Mouse (Mus musculus): ENCODE data around the gene R3hdm1. TPM values are rescaled to one million over a fixed set of nuclear protein-coding genes. Genes with fewer than 3 reads are reported as not detected.
"Not testable (repeated sequence)": the region's sequence is repeated elsewhere in the genome, so short reads cannot be mapped to it uniquely, and the experiment has no call there.

Gene R3hdm1
- polyA plus RNA-seq, 1 experiment from 2014 or later = 22.6 TPM

DNA sequence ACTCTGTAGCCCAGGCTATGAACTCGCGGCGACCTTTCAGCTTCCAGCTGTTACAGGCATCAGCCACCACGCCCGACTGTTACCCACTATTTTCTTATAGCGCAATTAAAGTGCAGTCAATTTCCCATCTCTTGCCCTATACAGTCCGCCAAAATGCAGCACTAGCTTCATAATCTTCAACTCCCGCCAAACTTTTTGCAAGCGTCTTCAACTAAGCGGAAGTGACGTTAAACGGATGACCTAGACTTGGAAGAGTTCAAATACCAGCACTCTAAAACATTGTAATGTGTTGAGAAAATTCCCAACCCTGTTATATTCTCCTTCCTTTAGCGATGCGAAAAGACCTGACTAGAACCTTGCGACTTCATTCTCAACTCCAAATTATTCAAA lies 855 bp upstream of the R3hdm1 start:
- WGBS (ENCODE audit: insufficient replicate concordance) = under 1% methylated on average over 15 of the region's 15 CpGs
- peak overlapping the region; percentile 77 for H3K4me2 ChIP-seq (ENCODE audit: low read depth, low read length)
- no peaks in the 10 kb centered on the region for H3K9me3 ChIP-seq (ENCODE audit: low read length)
- H3K4me1 ChIP-seq (ENCODE audit: insufficient read depth) = peaks cover 9% of the 10 kb centered on the region
- peak overlapping the region; percentile 83 for H3K27ac ChIP-seq (ENCODE audit: low read depth)
- H3K36me3 ChIP-seq (replicated peaks; ENCODE audit: insufficient read depth, low read length) = no peaks in the 10 kb centered on the region
- DNase-seq (peak; percentile 53), ATAC-seq (peak; percentile 16)
- H3K27me3 ChIP-seq (ENCODE audit: insufficient read depth, low read length) = no peaks in the 10 kb centered on the region
- H3K9ac ChIP-seq (replicated peaks) = peak overlapping the region; percentile 60
- TF ChIP-seq CTCF (IDR thresholded peaks at IDR 0.05; ENCODE audit: low read depth) = no peak
- TF ChIP-seq EP300 (IDR thresholded peaks at IDR 0.05; ENCODE audit: low read depth) = peak; percentile 59; the same call in 1 of the 2 replicates
- peak overlapping the region; percentile 69 for H3K4me3 ChIP-seq (ENCODE audit: low read depth, low read length)

DNA sequence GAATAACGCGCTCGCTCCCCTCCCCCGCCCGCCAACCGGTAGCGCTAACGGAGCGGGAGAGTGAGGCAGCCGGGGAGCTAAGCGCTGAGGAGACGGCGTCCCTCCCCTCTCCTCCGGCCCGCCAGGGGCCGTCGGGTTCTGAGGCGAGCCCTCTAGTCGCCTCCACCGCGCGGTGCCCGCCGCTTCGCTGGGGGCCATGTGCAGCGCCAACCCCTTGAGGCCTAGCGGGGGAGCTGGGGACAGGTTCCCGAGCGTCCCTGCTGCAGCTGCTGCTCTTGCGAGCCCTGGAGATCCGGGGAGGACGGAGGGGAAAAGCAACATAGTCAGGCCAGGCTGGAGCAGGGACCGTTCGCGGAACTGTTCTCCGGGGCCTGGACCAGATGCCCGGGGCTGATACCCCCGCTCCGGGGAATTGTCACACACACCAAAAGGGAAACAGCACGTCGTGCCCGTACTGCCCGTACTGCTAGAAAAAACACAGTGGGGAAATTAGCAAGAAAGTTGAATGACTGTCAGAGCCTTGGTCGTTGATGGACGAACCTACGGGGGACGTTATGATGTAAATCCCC lies 503 bp downstream of the R3hdm1 start:
- no peaks in the 10 kb centered on the region for H3K36me3 ChIP-seq (replicated peaks; ENCODE audit: insufficient read depth, low read length)
- DNase-seq (peak; percentile 71), ATAC-seq (peak; percentile 27)
- peak overlapping the region; percentile 67 for H3K9ac ChIP-seq (replicated peaks)
- peak overlapping the region; percentile 69 for H3K4me2 ChIP-seq (ENCODE audit: low read depth, low read length)
- peaks cover 9% of the 10 kb centered on the region for H3K4me1 ChIP-seq (ENCODE audit: insufficient read depth)
- H3K4me3 ChIP-seq (ENCODE audit: low read depth, low read length) = peak overlapping the region; percentile 69
- peak overlapping the region; percentile 93 for H3K27ac ChIP-seq (ENCODE audit: low read depth)
- no peak for TF ChIP-seq EP300 (IDR thresholded peaks at IDR 0.05; ENCODE audit: low read depth)
- peak; percentile 32 for TF ChIP-seq CTCF (IDR thresholded peaks at IDR 0.05; ENCODE audit: low read depth)
- 2% methylated on average over 35 of the region's 47 CpGs for WGBS (ENCODE audit: insufficient replicate concordance)
- no peaks in the 10 kb centered on the region for H3K9me3 ChIP-seq (ENCODE audit: low read length)
- no peaks in the 10 kb centered on the region for H3K27me3 ChIP-seq (ENCODE audit: insufficient read depth, low read length)

DNA sequence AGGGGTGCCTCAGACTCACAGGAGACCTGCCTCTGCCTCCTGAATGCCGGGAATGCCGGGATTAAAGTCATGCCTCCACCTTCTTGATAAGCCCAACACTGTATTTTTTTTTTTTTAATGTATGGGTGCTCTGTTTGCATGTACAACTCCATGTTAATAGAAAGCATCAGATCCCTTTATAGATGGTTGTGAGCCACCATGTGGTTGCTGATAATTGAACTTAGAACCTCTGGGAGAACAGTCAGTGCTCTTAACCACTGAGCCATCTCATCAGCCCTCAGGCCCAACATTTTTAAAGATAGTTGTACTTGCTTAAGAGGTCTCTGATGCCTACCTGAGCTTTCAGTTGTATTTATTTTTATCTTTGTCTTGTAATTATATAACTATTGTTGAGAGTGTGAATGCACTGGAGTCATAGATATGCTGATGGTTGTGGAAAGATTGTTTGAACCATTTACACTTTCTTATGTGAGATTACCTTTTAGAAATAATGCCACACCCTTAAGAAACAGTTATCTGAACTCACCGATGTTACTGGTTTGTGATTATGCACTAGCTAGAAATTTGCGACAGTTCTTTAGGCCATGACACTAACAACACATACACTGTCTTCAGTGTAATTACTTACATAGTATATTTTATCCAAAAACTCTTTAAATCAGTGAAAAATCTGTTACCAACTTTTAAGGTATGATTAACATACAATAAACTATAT lies 18.0 kb downstream of the R3hdm1 start:
- Histone ChIP-seq H3K4me3 (ENCODE audit: low read depth, low read length) (no peak overlapping the region), H3K9me3 (ENCODE audit: low read length) (no peaks in the 10 kb centered on the region), H3K9ac (replicated peaks) (no peak overlapping the region), H3K27me3 (ENCODE audit: insufficient read depth, low read length) (no peaks in the 10 kb centered on the region), H3K36me3 (replicated peaks; ENCODE audit: insufficient read depth, low read length) (no peaks in the 10 kb centered on the region), H3K27ac (ENCODE audit: low read depth) (no peak overlapping the region), H3K4me1 (ENCODE audit: insufficient read depth) (peaks cover 3% of the 10 kb centered on the region; the same call in 1 of the 2 replicates), H3K4me2 (ENCODE audit: low read depth, low read length) (no peak overlapping the region)
- ATAC-seq (no peak), DNase-seq (no peak)
- TF ChIP-seq EP300 (IDR thresholded peaks at IDR 0.05; ENCODE audit: low read depth) (no peak), CTCF (IDR thresholded peaks at IDR 0.05; ENCODE audit: low read depth) (no peak)
- WGBS (ENCODE audit: insufficient replicate concordance) = 69% methylated on average over 4 of the region's 4 CpGs

DNA sequence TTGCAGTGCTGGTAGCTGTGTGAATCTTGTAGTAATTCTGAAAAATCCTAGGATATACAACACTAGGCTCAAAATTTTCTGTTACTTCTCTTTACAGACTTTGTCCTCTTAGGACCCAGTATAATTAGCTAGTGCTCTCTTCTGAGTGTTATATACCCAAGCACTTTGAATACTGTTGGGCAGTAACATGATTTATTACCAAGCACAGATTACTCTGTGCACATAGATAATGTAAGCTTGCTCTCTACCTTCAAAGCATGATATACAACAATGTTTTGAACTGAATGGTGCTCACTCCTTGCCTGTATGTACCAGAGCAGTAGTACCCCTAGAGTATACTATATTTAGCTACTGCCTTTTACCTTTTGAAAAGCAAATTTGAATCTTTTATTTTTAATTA lies 33.1 kb downstream of the R3hdm1 start:
- not testable (repeated sequence) for ATAC-seq; DNase-seq; H3K27me3 ChIP-seq (ENCODE audit: insufficient read depth, low read length); H3K4me2 ChIP-seq (ENCODE audit: low read depth, low read length); H3K9ac ChIP-seq (replicated peaks); H3K4me1 ChIP-seq (ENCODE audit: insufficient read depth); H3K36me3 ChIP-seq (replicated peaks; ENCODE audit: insufficient read depth, low read length); H3K4me3 ChIP-seq (ENCODE audit: low read depth, low read length); H3K27ac ChIP-seq (ENCODE audit: low read depth); H3K9me3 ChIP-seq (ENCODE audit: low read length)

DNA sequence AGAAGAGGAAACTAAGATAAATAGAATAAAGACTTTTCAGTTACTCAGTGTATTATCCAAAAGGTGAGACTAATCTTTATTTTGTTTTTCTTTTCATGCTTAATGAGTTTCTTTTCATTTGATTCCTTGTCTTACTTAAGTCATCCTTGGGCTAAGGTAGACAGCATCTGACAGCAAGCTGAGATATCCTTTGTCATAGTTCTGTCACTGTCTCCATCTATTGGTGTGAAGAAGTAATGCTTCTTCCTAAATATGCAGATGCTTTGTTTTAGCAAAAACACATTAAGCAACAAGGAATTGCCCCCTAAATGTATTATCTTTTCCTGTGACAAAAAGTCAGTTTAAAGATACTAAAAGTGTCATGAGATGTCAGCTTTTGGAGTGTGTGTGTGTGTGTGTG lies 37.9 kb downstream of the R3hdm1 start:
- no peak overlapping the region for H3K27ac ChIP-seq (ENCODE audit: low read depth)
- no peaks in the 10 kb centered on the region for H3K4me1 ChIP-seq (ENCODE audit: insufficient read depth)
- no peak for DNase-seq
- TF ChIP-seq EP300 (IDR thresholded peaks at IDR 0.05; ENCODE audit: low read depth) (no peak), CTCF (IDR thresholded peaks at IDR 0.05; ENCODE audit: low read depth) (peak; percentile 64)
- H3K9me3 ChIP-seq (ENCODE audit: low read length) = no peaks in the 10 kb centered on the region
- H3K4me3 ChIP-seq (ENCODE audit: low read depth, low read length) = no peak overlapping the region
- no peaks in the 10 kb centered on the region for H3K36me3 ChIP-seq (replicated peaks; ENCODE audit: insufficient read depth, low read length)
- no peak overlapping the region for H3K4me2 ChIP-seq (ENCODE audit: low read depth, low read length)
- no peak overlapping the region for H3K9ac ChIP-seq (replicated peaks)
- ATAC-seq = no peak
- no peaks in the 10 kb centered on the region for H3K27me3 ChIP-seq (ENCODE audit: insufficient read depth, low read length)

DNA sequence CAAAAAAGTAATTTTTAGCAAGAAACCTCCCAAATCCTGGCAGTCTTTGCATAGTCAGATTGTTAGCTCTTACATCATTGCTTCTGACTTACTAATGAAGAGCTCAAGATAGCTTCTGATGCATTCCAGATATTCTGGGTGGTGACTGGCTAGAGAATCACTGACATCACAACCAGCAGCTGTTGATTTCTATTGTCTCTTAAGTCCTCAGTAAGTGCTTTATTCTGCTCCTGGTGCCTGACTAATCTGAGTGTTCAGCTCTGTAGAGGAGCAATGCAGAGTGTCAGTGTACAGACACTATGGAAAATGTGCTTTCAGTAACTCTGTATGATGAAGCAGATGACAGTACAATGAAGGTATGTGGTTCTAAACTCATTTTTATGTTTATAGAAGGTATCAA lies 38.6 kb downstream of the R3hdm1 start:
- H3K36me3 ChIP-seq (replicated peaks; ENCODE audit: insufficient read depth, low read length) = no peaks in the 10 kb centered on the region
- no peak overlapping the region for H3K4me2 ChIP-seq (ENCODE audit: low read depth, low read length)
- no peaks in the 10 kb centered on the region for H3K9me3 ChIP-seq (ENCODE audit: low read length)
- no peaks in the 10 kb centered on the region for H3K4me1 ChIP-seq (ENCODE audit: insufficient read depth)
- ATAC-seq = no peak
- no peaks in the 10 kb centered on the region for H3K27me3 ChIP-seq (ENCODE audit: insufficient read depth, low read length)
- H3K9ac ChIP-seq (replicated peaks) = no peak overlapping the region
- TF ChIP-seq CTCF (IDR thresholded peaks at IDR 0.05; ENCODE audit: low read depth) (no peak), EP300 (IDR thresholded peaks at IDR 0.05; ENCODE audit: low read depth) (no peak)
- no peak for DNase-seq
- H3K4me3 ChIP-seq (ENCODE audit: low read depth, low read length) = no peak overlapping the region
- H3K27ac ChIP-seq (ENCODE audit: low read depth) = no peak overlapping the region

Data from liver, postnatal 0 days (tissue).